Mouse (Mus musculus): ENCODE measurements around the gene Fam189a1.

Gene Fam189a1

DNA sequence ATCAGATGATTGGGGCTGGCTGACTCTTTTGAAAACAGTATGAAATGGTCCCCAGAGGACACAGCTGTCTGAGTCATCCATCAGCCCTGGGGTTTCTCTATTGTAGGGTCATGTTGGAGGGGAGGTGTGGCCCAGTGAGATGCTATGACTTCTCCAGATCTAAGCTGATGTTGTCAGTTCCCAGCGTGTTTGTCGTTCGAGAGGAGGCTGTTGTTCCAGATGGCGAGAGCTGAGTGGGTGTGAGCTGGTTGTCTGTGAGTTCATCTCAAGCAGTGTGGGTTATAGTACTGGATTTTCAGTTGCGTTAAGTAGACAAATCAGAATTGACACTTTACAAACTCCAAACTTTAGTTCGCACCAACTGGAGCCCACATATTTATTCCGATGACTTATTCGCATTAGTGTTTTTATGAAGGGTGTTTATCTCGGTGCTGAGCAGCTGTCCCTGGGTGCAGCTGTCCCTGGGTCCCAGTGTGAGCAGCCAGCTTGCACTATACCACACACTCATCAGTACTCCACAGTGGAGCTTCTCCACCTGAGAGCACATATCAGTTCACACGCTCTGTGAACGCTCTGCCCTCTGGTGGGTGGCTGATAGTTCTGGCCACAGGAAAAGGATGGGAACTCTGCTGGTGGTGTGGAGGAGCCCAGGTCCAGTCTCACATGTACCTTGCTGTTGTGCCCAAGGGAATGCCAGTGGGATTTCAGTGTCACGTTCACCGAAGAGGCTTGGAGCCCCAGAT is 446.7 kb downstream of the Fam189a1 start:
- DNase-seq, result peak; percentile 72

DNA sequence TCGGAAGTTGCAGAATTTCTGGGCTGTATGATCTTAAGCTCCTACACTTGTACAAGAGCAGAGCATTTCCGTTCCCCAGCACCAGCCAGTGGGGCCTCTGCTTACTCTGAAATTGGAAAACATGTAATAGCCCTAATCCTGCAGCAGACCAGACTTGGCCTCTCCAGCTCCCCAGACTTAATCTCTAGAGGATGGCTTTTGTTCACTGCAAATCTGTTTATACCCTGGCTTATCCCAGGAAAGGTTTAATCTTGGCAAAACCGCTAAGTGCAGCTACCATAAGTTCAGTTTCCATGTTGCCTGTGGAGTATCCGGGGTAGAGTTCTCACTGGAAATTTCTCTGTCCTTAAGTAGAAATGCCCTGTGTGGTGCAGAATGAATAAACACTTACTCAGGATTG is 448.2 kb downstream of the Fam189a1 start:
- DNase-seq, result no peak

All from layer of hippocampus, adult 9-11 months (tissue).